Mouse (Mus musculus): Measurements from ENCODE around the gene Luzp4.
"Not testable (repeated sequence)": the region's sequence is repeated elsewhere in the genome, so short reads cannot be mapped to it uniquely, and the experiment has no call there.

The Luzp4 gene

DNA sequence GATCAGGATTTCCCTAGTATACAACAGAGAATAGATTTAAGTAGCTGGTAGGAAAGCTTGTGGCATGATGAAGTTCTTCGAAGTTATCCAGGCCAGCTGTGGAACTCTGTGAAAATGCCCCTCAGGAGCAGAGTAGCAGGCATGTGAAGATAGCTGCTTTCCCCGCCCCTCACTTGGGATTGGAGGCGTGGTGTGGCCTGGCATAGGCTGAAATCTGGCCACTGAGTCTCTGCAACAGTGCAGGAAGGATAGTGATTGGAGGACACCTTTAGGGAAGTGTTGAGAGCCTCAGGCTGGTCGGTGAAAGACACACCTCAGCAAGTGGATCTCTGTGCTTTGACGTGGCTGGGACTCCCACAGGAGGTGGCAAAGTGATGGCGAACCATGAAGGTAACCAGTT is at the start of gene Luzp4:
Luzp4 (plus strand) TSS at position 301 of the 400 bp plus-strand sequence.
- DNase-seq (ENCODE audit: low spot score in 2 of 2) = not testable (repeated sequence)

- not testable (repeated sequence) for DNase-seq (ENCODE audit: low spot score in 2 of 2)
These were observed 15.6 kb upstream of the Luzp4 start for GRCm38 (mm10) chrX:148841801-148842200.

Data from frontal cortex, postnatal 10 days (tissue).